ENCODE assay signal across 8 mouse cellular contexts in genomic region chr4:147848584-147848991, GRCm38 (mm10). TPM values are rescaled to one million over a fixed set of nuclear protein-coding genes. Genes with fewer than 3 reads are reported as not detected.
DNase-seq lines count a peak whose midpoint lies in the region; ATAC-seq and TF ChIP-seq lines count a peak whose summit lies in the region.

No protein-coding gene starts in this region.

- no peak overlapping the region for H3K27ac ChIP-seq in kidney, embryonic 14.5 days (ENCODE audit: low read depth, low read length)
- peak overlapping the region; percentile 65 for H3K27ac ChIP-seq in hindbrain, postnatal 0 days
- H3K27ac ChIP-seq in midbrain, embryonic 16.5 days (ENCODE audit: low read length), result peak overlapping the region; percentile 54

- H3K4me3 ChIP-seq in kidney, embryonic 14.5 days (ENCODE audit: low read length), result peak overlapping the region; percentile 89
- peak overlapping the region; percentile 91 for H3K4me3 ChIP-seq in hindbrain, postnatal 0 days (ENCODE audit: low read length)
- H3K4me3 ChIP-seq in midbrain, embryonic 16.5 days (ENCODE audit: low read depth, low read length), result peak overlapping the region; percentile 59

- H3K9me3 ChIP-seq in kidney, embryonic 14.5 days (ENCODE audit: control insufficient read depth, low read length), result peaks cover 5% of the 10 kb centered on the region; the same call in 1 of the 2 replicates
- peaks cover 8% of the 10 kb centered on the region; the same call in 1 of the 2 replicates for H3K9me3 ChIP-seq in hindbrain, postnatal 0 days (ENCODE audit: low read length)
- peaks cover 3% of the 10 kb centered on the region for H3K9me3 ChIP-seq in midbrain, embryonic 16.5 days (replicated peaks; ENCODE audit: control insufficient read depth, low read length, poor library complexity, severe bottlenecking)

- WGBS in kidney, embryonic 14.5 days, result 8% methylated on average over 4 of the region's 4 CpGs
- WGBS in hindbrain, postnatal 0 days, result 4% methylated on average over 4 of the region's 4 CpGs
- WGBS in midbrain, embryonic 16.5 days, result 1% methylated on average over 4 of the region's 4 CpGs

- peak overlapping the region; percentile 50; the same call in 1 of the 2 replicates for H3K9ac ChIP-seq in kidney, embryonic 14.5 days (ENCODE audit: low read depth, low read length)
- peak overlapping the region; percentile 78 for H3K9ac ChIP-seq in hindbrain, postnatal 0 days (replicated peaks; ENCODE audit: low read length)
- peak overlapping the region; percentile 62 for H3K9ac ChIP-seq in midbrain, embryonic 16.5 days (ENCODE audit: low read depth, low read length)

- intact Hi-C loops in left cerebral cortex, postnatal 14 days (cut with DNase I), result no loop called here

- H3K36me3 ChIP-seq in kidney, embryonic 14.5 days (ENCODE audit: control insufficient read depth, insufficient read depth, low read length), result no peaks in the 10 kb centered on the region
- peaks cover 7% of the 10 kb centered on the region; the same call in 1 of the 2 replicates for H3K36me3 ChIP-seq in hindbrain, postnatal 0 days (ENCODE audit: insufficient read depth, low read length)
- H3K36me3 ChIP-seq in midbrain, embryonic 16.5 days (ENCODE audit: control insufficient read depth, insufficient read depth, low read length), result peaks cover 13% of the 10 kb centered on the region

- TF ChIP-seq CTCF in hindbrain, postnatal 0 days (IDR thresholded peaks at IDR 0.05; ENCODE audit: low read depth), result no peak

- no peaks in the 10 kb centered on the region for H3K27me3 ChIP-seq in kidney, embryonic 14.5 days (ENCODE audit: control insufficient read depth, insufficient read depth, low read length)
- no peaks in the 10 kb centered on the region for H3K27me3 ChIP-seq in hindbrain, postnatal 0 days (ENCODE audit: insufficient read depth, low read length)
- H3K27me3 ChIP-seq in midbrain, embryonic 16.5 days (ENCODE audit: control insufficient read depth, insufficient read depth, low read depth, low read length), result no peaks in the 10 kb centered on the region

- peak; percentile 63 for ATAC-seq in kidney, embryonic 14.5 days (ENCODE audit: low FRiP score, low TSS enrichment)
- peak; percentile 80 for ATAC-seq in hindbrain, postnatal 0 days
- ATAC-seq in midbrain, embryonic 16.5 days, result peak; percentile 80

- DNase-seq in kidney, postnatal 25 days, result no peak
- peak; percentile 84 for DNase-seq in c-Kit-positive CD71-positive TER-119-negative erythroid progenitor cells, embryonic 14.5 days (ENCODE audit: low read depth)
- DNase-seq in hindbrain, postnatal 0 days (ENCODE audit: low spot score), result no peak
- no peak for DNase-seq in left cerebral cortex, postnatal 14 days (ENCODE audit: low spot score in 2 of 2)
- DNase-seq in right cerebral cortex, postnatal 14 days, result no peak
- no peak for DNase-seq in ovary, postnatal 36 days (ENCODE audit: low spot score)

- peaks cover 6% of the 10 kb centered on the region for H3K4me1 ChIP-seq in kidney, embryonic 14.5 days (ENCODE audit: control insufficient read depth, insufficient read depth, low read length)
- H3K4me1 ChIP-seq in hindbrain, postnatal 0 days (ENCODE audit: insufficient read depth, low read length), result peaks cover 5% of the 10 kb centered on the region
- H3K4me1 ChIP-seq in midbrain, embryonic 16.5 days (ENCODE audit: control insufficient read depth, insufficient read depth, low read length), result peaks cover 8% of the 10 kb centered on the region

- peak overlapping the region; percentile 51 for H3K4me2 ChIP-seq in kidney, embryonic 14.5 days (replicated peaks; ENCODE audit: low read depth, low read length)
- peak overlapping the region; percentile 70 for H3K4me2 ChIP-seq in hindbrain, postnatal 0 days (ENCODE audit: low read depth, low read length)
- H3K4me2 ChIP-seq in midbrain, embryonic 16.5 days (ENCODE audit: low read length), result peak overlapping the region; percentile 68

RNA-seq across cellular contexts. Expression of gene Zfp933, which starts 0.4 kb away (rescaled TPM):
- polyA plus RNA-seq in kidney, embryonic 14.5 days (2014; fragmentation: Nextera tagmentation; extraction: Ambion mirVana), result 5.0 and 5.4 TPM in 2 replicates
- 8.1 and 8.3 TPM in 2 replicates for total RNA-seq in hindbrain, postnatal 0 days (2014; rRNA removed)
- 3.1 and 5.2 TPM in 2 replicates for polyA plus RNA-seq in hindbrain, postnatal 0 days (2015; fragmentation: Nextera tagmentation; extraction: Ambion mirVana)
- polyA plus RNA-seq in midbrain, embryonic 16.5 days (2015; fragmentation: Nextera tagmentation; extraction: Ambion mirVana), result 5.9 and 7.5 TPM in 2 replicates
- 10 to 100 TPM; 17.1 to 20.4 TPM for total RNA-seq in left cerebral cortex, postnatal 14 days (2021)

RNA-seq across cellular contexts. Expression of gene Miip, which starts 20.0 kb away (rescaled TPM):
- 34.7 and 37.6 TPM in 2 replicates for polyA plus RNA-seq in kidney, embryonic 14.5 days (2014; fragmentation: Nextera tagmentation; extraction: Ambion mirVana)
- 33.5 and 34.3 TPM in 2 replicates for total RNA-seq in hindbrain, postnatal 0 days (2014; rRNA removed)
- 35.1 and 36.0 TPM in 2 replicates for polyA plus RNA-seq in hindbrain, postnatal 0 days (2015; fragmentation: Nextera tagmentation; extraction: Ambion mirVana)
- polyA plus RNA-seq in midbrain, embryonic 16.5 days (2015; fragmentation: Nextera tagmentation; extraction: Ambion mirVana), result 34.8 and 38.8 TPM in 2 replicates
- total RNA-seq in left cerebral cortex, postnatal 14 days (2021), result 10 to 100 TPM; 17.5 to 19.7 TPM

RNA-seq across cellular contexts. Expression of gene Fv1, which starts 20.2 kb away (rescaled TPM):
- polyA plus RNA-seq in kidney, embryonic 14.5 days (2014; fragmentation: Nextera tagmentation; extraction: Ambion mirVana), result 4.6 and 11.6 TPM in 2 replicates
- 3.2 and 5.6 TPM in 2 replicates for total RNA-seq in hindbrain, postnatal 0 days (2014; rRNA removed)
- polyA plus RNA-seq in hindbrain, postnatal 0 days (2015; fragmentation: Nextera tagmentation; extraction: Ambion mirVana), result 3.7 and 4.3 TPM in 2 replicates
- 7.5 and 10.5 TPM in 2 replicates for polyA plus RNA-seq in midbrain, embryonic 16.5 days (2015; fragmentation: Nextera tagmentation; extraction: Ambion mirVana)
- total RNA-seq in left cerebral cortex, postnatal 14 days (2021), result 1 to 10 TPM; 7.9 to 8.0 TPM

RNA-seq across cellular contexts. Expression of gene Zfp984, which starts 39.0 kb away (rescaled TPM):
- polyA plus RNA-seq in kidney, embryonic 14.5 days (2014; fragmentation: Nextera tagmentation; extraction: Ambion mirVana), result 11.0 and 14.9 TPM in 2 replicates
- 1.5 and 1.9 TPM in 2 replicates for total RNA-seq in hindbrain, postnatal 0 days (2014; rRNA removed)
- polyA plus RNA-seq in hindbrain, postnatal 0 days (2015; fragmentation: Nextera tagmentation; extraction: Ambion mirVana), result 3.4 TPM in 2 replicates
- 3.3 and 3.9 TPM in 2 replicates for polyA plus RNA-seq in midbrain, embryonic 16.5 days (2015; fragmentation: Nextera tagmentation; extraction: Ambion mirVana)
- total RNA-seq in left cerebral cortex, postnatal 14 days (2021), result 1 to 10 TPM; 2.2 to 2.6 TPM

RNA-seq across cellular contexts. Expression of gene Mfn2, which starts 55.9 kb away (rescaled TPM):
- polyA plus RNA-seq in kidney, embryonic 14.5 days (2014; fragmentation: Nextera tagmentation; extraction: Ambion mirVana), result 12.1 and 31.0 TPM in 2 replicates
- 86.1 and 88.6 TPM in 2 replicates for total RNA-seq in hindbrain, postnatal 0 days (2014; rRNA removed)
- 84.9 and 86.8 TPM in 2 replicates for polyA plus RNA-seq in hindbrain, postnatal 0 days (2015; fragmentation: Nextera tagmentation; extraction: Ambion mirVana)
- polyA plus RNA-seq in midbrain, embryonic 16.5 days (2015; fragmentation: Nextera tagmentation; extraction: Ambion mirVana), result 107 and 108 TPM in 2 replicates
- total RNA-seq in left cerebral cortex, postnatal 14 days (2021), result 100 to 1,000 TPM; 184 TPM
